In the genomic region with DNA sequence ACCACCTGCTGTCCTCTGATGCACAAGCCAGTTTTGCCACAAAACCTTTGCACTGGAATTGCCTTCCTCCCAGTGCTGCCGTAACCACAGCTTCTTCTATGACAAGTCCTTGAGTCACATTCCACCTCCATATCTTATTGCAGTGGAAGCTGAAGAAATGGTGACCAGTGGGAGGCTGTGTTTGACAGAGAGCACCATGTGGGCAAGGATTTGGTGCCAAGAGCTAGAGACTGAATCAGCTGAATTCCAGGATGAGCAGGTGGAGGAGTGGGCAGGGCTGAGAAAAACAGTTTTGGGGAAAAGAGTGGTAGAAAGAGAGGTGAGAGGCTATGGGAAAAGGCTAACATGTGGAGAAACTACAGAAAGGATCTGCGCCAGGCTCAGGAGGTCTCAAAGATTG, we compare ENCODE assay signal across 38 mouse cellular contexts. TPM values are rescaled to one million over a fixed set of nuclear protein-coding genes. Genes with fewer than 3 reads are reported as not detected.
A peak's percentile ranks its signal among the peaks of the same experiment; 100 is the strongest.
DNase-seq lines count a peak whose midpoint lies in the region; ATAC-seq lines count a peak whose summit lies in the region.
"Had no signal": no experiment of that assay in that cellular context is flagged by ENCODE, and none has a peak within 500 bp of the region (broad histone marks: within the 10 kb centered on the region; RNA-seq: fewer than 3 reads in every experiment).

No protein-coding gene starts in this region.

- no peaks in the 10 kb centered on the region for H3K27me3 ChIP-seq in neural tube, embryonic 15.5 days (replicated peaks)
- H3K27me3 ChIP-seq in hindbrain, embryonic 14.5 days (ENCODE audit: control insufficient read depth, insufficient read depth, low read length) = no peaks in the 10 kb centered on the region
- H3K27me3 ChIP-seq: embryonic facial prominence, embryonic 13.5 days; hindbrain, embryonic 12.5 days; neural tube, embryonic 12.5 days; stomach, embryonic 15.5 days had no signal

- no peak overlapping the region for H3K4me2 ChIP-seq in neural tube, embryonic 15.5 days
- H3K4me2 ChIP-seq in hindbrain, embryonic 14.5 days (replicated peaks) = no peak overlapping the region
- H3K4me2 ChIP-seq: embryonic facial prominence, embryonic 13.5 days; heart, embryonic 11.5 days; hindbrain, embryonic 12.5 days; liver, embryonic 12.5 days; midbrain, embryonic 11.5 days; neural tube, embryonic 12.5 days; stomach, embryonic 15.5 days had no signal

- DNase-seq in frontal cortex, postnatal 14 days (ENCODE audit: low spot score in 2 of 2) = no peak
- DNase-seq in layer of hippocampus, adult 9-11 months = peak; percentile 80
- DNase-seq in layer of hippocampus, adult 9-10 months (ENCODE audit: low spot score) = no peak
- peak; percentile 80 to 85 for DNase-seq in right cerebral cortex, adult 2 months (ENCODE audit: low spot score in 2 of 2)
- DNase-seq in right cerebral cortex, postnatal 14 days = no peak
- no peak for DNase-seq in hindbrain, embryonic 14.5 days (ENCODE audit: low spot score)
- DNase-seq: adrenal gland, adult 8-10 months; cerebellum, adult 8-10 months; gastrocnemius, adult 2 months; gastrocnemius, postnatal 36 days; heart, adult 18-20 months; heart, postnatal 36 days; kidney, adult 9 months; kidney, postnatal 10 days; liver, postnatal 0 days; lung, postnatal 36 days; thymus, postnatal 14 days had no signal

- H3K9me3 ChIP-seq in neural tube, embryonic 15.5 days (replicated peaks) = peaks cover 12% of the 10 kb centered on the region; the same call in 1 of the 2 replicates
- H3K9me3 ChIP-seq in hindbrain, embryonic 14.5 days (ENCODE audit: control insufficient read depth, low read length) = peaks cover 21% of the 10 kb centered on the region

- ATAC-seq in frontal cortex, adult (ENCODE audit: low TSS enrichment) = peak; percentile 71
- no peak for ATAC-seq in neural tube, embryonic 15.5 days (ENCODE audit: low FRiP score)
- no peak for ATAC-seq in hindbrain, embryonic 14.5 days (ENCODE audit: low FRiP score)
- ATAC-seq: forebrain, embryonic 16.5 days; intestine, postnatal 0 days; liver, embryonic 12.5 days; liver, postnatal 0 days had no signal

- 96% methylated on average over 2 of the region's 2 CpGs for WGBS in neural tube, embryonic 15.5 days
- WGBS in hindbrain, embryonic 14.5 days = 94% methylated on average over 2 of the region's 2 CpGs

- no peak overlapping the region for H3K27ac ChIP-seq in neural tube, embryonic 15.5 days (replicated peaks)
- H3K27ac ChIP-seq in hindbrain, embryonic 14.5 days = no peak overlapping the region
- H3K27ac ChIP-seq: embryonic facial prominence, embryonic 13.5 days; forebrain, embryonic 10.5 days; gastrocnemius, adult 2 months; hindbrain, embryonic 12.5 days; liver, embryonic 12.5 days; neural tube, embryonic 12.5 days; stomach, embryonic 15.5 days had no signal

- H3K4me3 ChIP-seq in neural tube, embryonic 15.5 days (replicated peaks) = no peak overlapping the region
- H3K4me3 ChIP-seq in hindbrain, embryonic 14.5 days (replicated peaks; ENCODE audit: low read length) = no peak overlapping the region
- H3K4me3 ChIP-seq: embryonic facial prominence, embryonic 13.5 days; forebrain, embryonic 10.5 days; gastrocnemius, adult 2 months; hindbrain, embryonic 12.5 days; liver, embryonic 12.5 days; myocyte; neural tube, embryonic 12.5 days; stomach, embryonic 15.5 days had no signal

- no peak overlapping the region for H3K9ac ChIP-seq in neural tube, embryonic 15.5 days (replicated peaks)
- H3K9ac ChIP-seq in hindbrain, embryonic 14.5 days = no peak overlapping the region
- H3K9ac ChIP-seq: embryonic facial prominence, embryonic 13.5 days; hindbrain, embryonic 12.5 days; liver, embryonic 12.5 days; liver, postnatal 0 days; neural tube, embryonic 12.5 days; stomach, embryonic 15.5 days had no signal

- peaks cover 10% of the 10 kb centered on the region for H3K4me1 ChIP-seq in neural tube, embryonic 15.5 days
- peaks cover 7% of the 10 kb centered on the region; the same call in 1 of the 2 replicates for H3K4me1 ChIP-seq in hindbrain, embryonic 14.5 days (replicated peaks; ENCODE audit: control insufficient read depth, insufficient read depth, low read length)
- H3K4me1 ChIP-seq: embryonic facial prominence, embryonic 13.5 days; liver, embryonic 12.5 days; neural tube, embryonic 12.5 days; stomach, embryonic 15.5 days had no signal

- no peaks in the 10 kb centered on the region for H3K36me3 ChIP-seq in neural tube, embryonic 15.5 days
- H3K36me3 ChIP-seq in hindbrain, embryonic 14.5 days (replicated peaks; ENCODE audit: control insufficient read depth, insufficient read depth) = no peaks in the 10 kb centered on the region
- H3K36me3 ChIP-seq: embryonic facial prominence, embryonic 13.5 days; forebrain, embryonic 10.5 days; G1E; hindbrain, embryonic 12.5 days; neural tube, embryonic 12.5 days had no signal

RNA-seq across cellular contexts. Expression of a gene that starts 17.6 kb away (rescaled TPM):
- 206 and 247 TPM in 2 replicates for polyA plus RNA-seq in neural tube, embryonic 15.5 days (2015; fragmentation: Nextera tagmentation; extraction: Ambion mirVana)
- 272 and 276 TPM in 2 replicates for polyA plus RNA-seq in hindbrain, embryonic 14.5 days (2014; fragmentation: Nextera tagmentation; extraction: Ambion mirVana)

RNA-seq across cellular contexts. Expression of a gene that starts 18.4 kb away (rescaled TPM):
- polyA plus RNA-seq in neural tube, embryonic 15.5 days (2015; fragmentation: Nextera tagmentation; extraction: Ambion mirVana) = not detected in 2 replicates
- not detected in 2 replicates for polyA plus RNA-seq in hindbrain, embryonic 14.5 days (2014; fragmentation: Nextera tagmentation; extraction: Ambion mirVana)
- polyA plus RNA-seq: embryonic facial prominence, embryonic 13.5 days; forebrain, embryonic 10.5 days; forebrain, embryonic 16.5 days; G1E; heart, embryonic 11.5 days; heart, embryonic 16.5 days; hindbrain, embryonic 12.5 days; intestine, postnatal 0 days; large intestine, adult 2 months; limb, embryonic 14.5 days; liver, embryonic 12.5 days; liver, postnatal 0 days; lung, embryonic 16.5 days; midbrain, embryonic 11.5 days; midbrain, postnatal 0 days; myocyte; neural tube, embryonic 12.5 days; small intestine, adult 2 months; stomach, embryonic 15.5 days; urinary bladder, adult 2 months had no signal

Comparison
In these comparisons a context has a peak if more than half of its experiments do, and no peak if none do; other contexts are left out.
1. DNase-seq: peak in layer of hippocampus, adult 9-11 months (single experiment) and right cerebral cortex, adult 2 months (2 of 2); none in frontal cortex, postnatal 14 days (0 of 2), layer of hippocampus, adult 9-10 months (single experiment), right cerebral cortex, postnatal 14 days (single experiment) and hindbrain, embryonic 14.5 days (single experiment).